Mouse (Mus musculus): ENCODE results near the gene Snx17.

- TF ChIP-seq CTCF (IDR thresholded peaks at IDR 0.05; ENCODE audit: low read depth), result no peak
- TF ChIP-seq EP300 (IDR thresholded peaks at IDR 0.05; ENCODE audit: low read depth), result no peak
Measured at GRCm38 (mm10) chr5:31226641-31227040, 33.6 kb downstream of the Snx17 start.

Measured in heart, postnatal 0 days (tissue).